Mouse (Mus musculus): ENCODE measurements around the gene Ubfd1.

Ubfd1 gene

DNA sequence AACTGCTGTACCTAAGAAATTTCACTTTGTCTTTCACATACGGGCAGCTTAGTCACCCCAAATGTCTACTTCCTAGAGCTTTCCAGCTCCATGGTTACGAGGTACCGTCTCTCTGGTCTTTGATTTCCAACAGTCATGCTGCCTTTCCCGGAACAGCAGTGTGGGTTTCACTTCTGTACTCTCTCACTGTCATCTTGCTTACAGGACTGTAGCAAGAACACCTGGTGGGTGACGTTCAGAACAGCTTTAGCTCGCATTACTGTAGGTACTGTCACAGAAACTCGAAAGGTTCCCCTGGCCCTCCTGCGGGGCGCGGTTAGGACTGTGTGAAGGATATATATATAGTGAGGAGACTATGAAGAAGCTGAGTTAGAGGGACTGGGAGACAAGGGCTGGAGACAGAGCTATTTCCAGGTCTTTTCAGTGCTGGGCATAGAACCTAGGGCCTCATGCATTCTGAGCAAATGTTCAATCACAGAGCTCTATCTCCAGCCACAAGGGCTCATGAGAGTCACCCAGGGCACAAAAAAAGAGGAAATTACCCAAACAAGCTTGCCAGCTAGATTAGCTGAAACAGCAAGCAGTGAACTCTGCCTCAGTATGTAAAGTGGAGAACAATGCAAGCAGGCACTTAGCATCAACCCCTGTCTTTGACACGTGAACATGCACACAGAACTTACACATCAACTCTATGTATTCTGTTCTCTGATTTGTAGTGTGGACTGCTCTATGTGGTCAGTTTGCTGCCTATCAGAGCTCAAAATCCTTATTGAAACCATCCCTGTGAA lies 20.4 kb downstream of the Ubfd1 start:
- DNase-seq (ENCODE audit: low read depth, low spot score): no peak

DNA sequence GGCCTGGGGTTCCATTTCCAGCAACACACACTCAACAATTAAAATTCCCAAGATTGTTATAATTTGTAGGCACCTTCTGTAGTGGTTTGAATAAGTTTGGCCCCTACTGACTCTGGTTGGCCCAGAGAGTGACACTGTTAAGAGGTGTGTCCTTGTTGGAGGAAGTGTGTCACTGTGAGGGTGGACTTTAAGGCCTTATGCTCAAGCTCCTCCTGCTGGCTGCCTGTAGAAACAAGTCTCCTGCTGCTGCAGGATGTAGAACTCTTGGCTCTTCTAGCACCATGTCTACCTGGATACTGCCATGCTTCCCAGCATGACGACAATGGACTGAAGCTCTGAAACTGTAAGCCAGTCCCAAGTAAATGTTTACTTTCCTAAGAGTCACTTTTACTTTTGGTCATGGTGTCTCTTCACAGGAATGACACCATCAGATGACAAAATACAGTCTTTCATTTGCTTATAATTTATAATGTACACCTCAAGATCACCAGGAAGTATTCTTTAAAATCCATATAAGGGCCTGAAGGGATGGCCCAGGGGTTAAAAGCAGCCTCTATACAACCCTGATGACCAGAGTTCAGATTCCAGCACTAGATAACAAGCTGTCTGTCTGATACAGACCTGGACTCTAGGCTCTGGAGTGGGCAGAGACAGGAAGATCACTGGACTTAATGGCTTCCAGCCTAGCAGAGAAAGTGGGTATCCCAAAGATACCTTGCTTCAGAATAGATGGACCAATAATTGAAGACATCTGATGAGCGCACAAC lies 27.8 kb downstream of the Ubfd1 start:
- DNase-seq (ENCODE audit: low read depth, low spot score): peak; percentile 71

DNA sequence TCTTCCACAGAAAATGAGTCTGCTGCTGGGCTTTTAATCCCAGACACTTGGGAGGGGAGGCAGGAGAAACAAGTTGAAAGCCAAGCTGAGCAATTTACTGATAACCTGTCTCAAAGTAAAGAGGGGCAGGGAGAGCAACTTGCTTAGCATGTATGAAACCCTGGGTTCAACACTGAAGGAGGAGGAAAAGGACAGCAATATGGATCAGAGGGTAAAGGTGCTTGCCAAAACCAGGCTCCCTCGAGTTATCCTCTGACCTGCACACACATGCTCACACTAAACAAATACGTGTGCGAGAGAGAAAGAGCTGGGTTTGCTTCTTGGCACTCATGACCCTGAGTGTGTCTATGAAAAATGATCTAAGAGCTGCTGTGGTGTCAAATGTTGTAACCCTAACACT lies 31.0 kb downstream of the Ubfd1 start:
- no peak for DNase-seq (ENCODE audit: low read depth, low spot score)

DNA sequence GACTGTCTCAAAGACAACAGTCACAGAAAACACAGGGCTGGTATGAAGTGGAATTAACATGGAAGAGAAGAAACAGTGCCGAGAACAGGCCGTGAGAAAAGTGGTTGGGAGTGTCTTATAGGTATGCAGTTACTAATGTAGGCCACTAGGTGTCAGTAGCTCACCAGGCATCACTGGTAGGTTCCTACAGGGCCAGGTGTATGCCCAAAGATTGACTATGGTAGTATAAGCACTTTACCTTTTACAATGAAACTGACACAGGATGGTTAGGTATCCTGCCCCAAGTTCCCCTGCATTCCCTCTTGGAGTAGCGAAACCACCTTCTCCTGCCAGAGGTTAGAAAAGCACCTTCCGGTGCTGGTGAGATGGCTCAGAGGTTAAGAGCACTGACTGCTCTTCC lies 32.2 kb downstream of the Ubfd1 start:
- DNase-seq (ENCODE audit: low read depth, low spot score): peak; percentile 87

DNA sequence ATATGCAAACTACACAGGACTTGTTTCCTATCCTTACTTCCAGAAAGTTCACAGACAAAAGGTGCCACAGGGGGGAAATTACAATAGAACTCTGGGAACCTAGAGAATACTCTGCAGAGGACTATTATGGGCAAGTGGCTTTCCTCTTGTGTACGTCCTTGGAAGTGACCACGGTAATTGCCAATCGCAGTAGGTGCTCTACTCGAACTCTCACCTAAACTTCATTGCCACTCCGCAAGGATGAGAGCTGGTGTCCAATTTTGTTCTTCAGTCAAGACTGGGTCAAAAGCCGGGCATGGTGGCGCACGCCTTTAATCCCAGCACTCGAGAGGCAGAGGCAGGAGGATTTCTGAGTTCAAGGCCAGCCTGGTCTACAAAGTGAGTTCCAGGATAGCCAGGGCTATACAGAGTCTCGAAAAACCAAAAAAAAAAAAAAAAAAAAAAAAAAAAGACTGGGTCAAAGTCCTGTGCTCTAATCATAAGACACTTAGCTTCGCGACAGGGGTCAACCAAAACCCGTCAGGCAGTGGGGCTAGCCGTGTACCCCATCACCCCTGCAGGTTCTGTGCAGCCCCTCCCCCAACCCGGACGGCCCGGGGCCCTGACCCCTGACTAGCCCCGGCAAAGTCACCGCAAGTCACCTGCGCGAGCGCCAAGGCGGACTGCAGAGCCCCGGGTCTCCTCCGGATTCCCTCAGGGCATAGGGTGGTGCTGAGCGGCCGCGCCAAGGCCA lies 34.2 kb downstream of the Ubfd1 start:
- peak; percentile 42 for DNase-seq (ENCODE audit: low read depth, low spot score)

DNA sequence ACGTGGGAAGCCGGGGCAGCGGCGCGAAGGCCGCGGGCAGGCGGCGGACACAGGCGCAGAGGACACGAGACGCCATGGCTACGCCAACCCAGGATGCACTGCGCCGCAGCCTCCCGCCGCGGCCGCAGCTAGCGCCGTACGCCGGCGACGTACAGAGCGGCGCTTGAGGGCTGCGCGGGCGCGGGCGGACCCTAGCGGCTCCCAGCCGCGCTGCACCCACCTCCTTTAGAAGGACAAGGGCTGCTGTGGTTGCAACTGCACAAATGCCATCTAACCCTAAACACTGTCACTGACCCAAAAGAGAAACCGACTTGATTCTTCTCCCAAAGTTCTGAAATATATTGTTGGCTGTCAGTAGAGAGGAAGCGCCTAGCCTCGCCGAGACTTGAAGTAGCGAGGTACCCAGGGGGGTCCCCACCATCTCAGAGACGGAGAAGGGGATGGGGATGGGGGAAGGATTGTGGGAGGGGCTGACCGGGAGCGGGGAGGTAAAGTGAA lies 34.8 kb downstream of the Ubfd1 start, which contains the start of gene Ndufab1:
Gene Ndufab1 (minus strand): TSS at position 140 of the 498 bp plus-strand sequence.
- peak; percentile 89 for DNase-seq (ENCODE audit: low read depth, low spot score)

DNA sequence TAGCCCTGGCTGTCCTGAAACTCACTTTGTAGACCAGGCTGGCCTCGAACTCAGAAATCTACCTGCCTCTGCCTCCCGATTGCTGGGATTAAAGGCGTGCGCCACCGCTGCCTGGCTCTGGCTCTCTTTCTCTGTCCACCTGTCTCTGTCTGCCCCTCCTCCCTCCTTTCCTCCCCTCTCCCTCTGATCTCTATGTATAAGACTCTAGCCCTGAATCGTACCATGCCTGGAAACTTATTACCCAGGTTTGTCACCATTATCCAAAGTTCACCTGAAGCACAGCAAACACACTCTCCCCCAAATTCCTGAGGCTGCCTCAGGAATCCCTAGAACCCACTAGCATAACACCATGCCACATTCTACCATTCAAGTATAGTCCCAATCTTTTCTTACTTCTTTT lies 41.2 kb downstream of the Ubfd1 start:
- no peak for DNase-seq (ENCODE audit: low read depth, low spot score)

DNA sequence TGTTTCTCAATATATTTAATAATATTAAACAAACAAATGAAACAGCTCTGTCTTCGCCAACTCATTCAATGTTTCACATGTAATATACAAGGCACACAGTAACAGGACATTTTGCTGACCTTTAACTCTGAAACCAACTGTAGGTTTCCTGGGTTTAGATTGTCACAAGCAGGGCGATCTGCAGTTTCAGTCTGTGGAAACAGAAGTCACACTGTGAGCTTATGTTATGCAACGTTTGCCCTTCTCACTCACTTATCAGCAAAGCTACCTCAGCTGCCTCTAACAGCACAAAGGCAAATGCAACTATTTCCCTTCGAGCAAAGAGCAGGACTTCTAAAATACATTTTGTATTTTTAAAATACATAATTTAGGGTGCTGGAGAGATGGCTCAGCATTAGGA lies 56.5 kb downstream of the Ubfd1 start:
- no peak for DNase-seq (ENCODE audit: low read depth, low spot score)

DNA sequence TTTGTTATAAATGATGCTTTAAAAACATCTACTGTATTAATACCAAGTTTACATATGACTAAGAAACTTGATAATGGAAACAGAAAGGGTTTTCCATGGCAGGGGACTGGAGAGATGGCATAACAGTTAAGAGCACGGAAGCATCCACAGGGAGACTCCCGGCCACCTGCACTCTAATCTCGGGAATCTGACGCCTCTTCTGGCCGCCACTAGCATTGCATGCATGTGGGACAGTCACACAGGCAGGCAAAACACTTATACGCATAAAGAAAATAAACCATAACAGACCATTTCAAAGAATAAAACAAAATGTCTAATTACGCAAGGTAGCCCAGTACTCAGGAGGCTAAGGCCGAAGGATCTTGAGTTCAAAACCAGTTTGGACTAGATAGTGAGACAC lies 58.7 kb downstream of the Ubfd1 start:
- peak; percentile 30 for DNase-seq (ENCODE audit: low read depth, low spot score)

DNA sequence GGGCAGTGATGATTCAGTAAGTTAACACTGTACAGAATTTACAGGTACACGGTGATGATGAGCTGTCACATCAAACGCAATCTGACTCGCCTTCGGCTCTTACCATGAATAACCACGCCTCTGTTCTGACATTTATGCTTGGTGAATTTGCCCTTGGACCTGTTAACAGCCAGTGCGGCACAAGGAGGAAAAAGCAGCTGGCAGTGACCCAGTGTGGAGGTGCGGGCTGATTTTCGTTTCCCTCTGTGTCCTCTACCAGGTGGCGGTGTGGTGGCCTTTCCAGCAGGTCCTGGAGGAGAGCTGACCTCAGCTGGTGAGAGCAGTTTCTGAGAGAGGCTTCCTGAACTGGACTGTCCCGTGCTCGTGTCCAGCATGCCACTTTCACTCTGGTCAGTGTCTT lies 60.0 kb downstream of the Ubfd1 start:
- no peak for DNase-seq (ENCODE audit: low read depth, low spot score)
